In genomic region chr9:123762886-123763285, GRCm38 (mm10) we compare ENCODE assay signal across 16 mouse cellular contexts. TPM values are rescaled to one million over a fixed set of nuclear protein-coding genes. Genes with fewer than 3 reads are reported as not detected.
A peak's percentile ranks its signal among the peaks of the same experiment; 100 is the strongest.
DNase-seq lines count a peak whose midpoint lies in the region; ATAC-seq and TF ChIP-seq lines count a peak whose summit lies in the region.
"Had no signal": no experiment of that assay in that cellular context is flagged by ENCODE, and none has a peak within 500 bp of the region (broad histone marks: within the 10 kb centered on the region; RNA-seq: fewer than 3 reads in every experiment).

No protein-coding gene starts in this region.

- H3K4me3 ChIP-seq in CH12.LX (replicated peaks in 1 of 3; ENCODE audit: low read depth in 2 of 3, low read length in 2 of 3, poor library complexity in 1 of 3): peak overlapping the region in 2 of 3 experiments; percentile 15 to 41
- H3K4me3 ChIP-seq in hindbrain, embryonic 13.5 days: no peak overlapping the region
- H3K4me3 ChIP-seq: embryonic facial prominence, embryonic 15.5 days; forebrain, embryonic 12.5 days; layer of hippocampus, adult 2 months; limb, embryonic 15.5 days; lung, embryonic 15.5 days; midbrain, embryonic 12.5 days had no signal

- H3K79me2 ChIP-seq in CH12.LX (replicated peaks; ENCODE audit: control insufficient read depth, extremely low read depth, insufficient read depth, poor library complexity, severe bottlenecking): no peaks in the 10 kb centered on the region

- intact Hi-C loops in heart, postnatal 10 days (cut with DNase I): no loop called here
- intact Hi-C loops in heart, postnatal 25 days (cut with DNase I): no loop called here

- TF ChIP-seq CTCF in CH12.LX (conservative IDR thresholded peaks at IDR 0.05 in 1 of 2, IDR thresholded peaks at IDR 0.05 in 1 of 2; ENCODE audit: low read depth in 2 of 2, low read length in 2 of 2): no peak

- H3K36me3 ChIP-seq in CH12.LX (replicated peaks in 1 of 2; ENCODE audit: control insufficient read depth in 1 of 2, insufficient read depth in 1 of 2, low read length in 1 of 2): no peaks in the 10 kb centered on the region
- no peaks in the 10 kb centered on the region for H3K36me3 ChIP-seq in hindbrain, embryonic 13.5 days
- H3K36me3 ChIP-seq: embryonic facial prominence, embryonic 15.5 days; forebrain, embryonic 12.5 days; limb, embryonic 15.5 days; lung, embryonic 15.5 days; midbrain, embryonic 12.5 days had no signal

- H3K27me3 ChIP-seq in CH12.LX (replicated peaks): no peaks in the 10 kb centered on the region
- no peaks in the 10 kb centered on the region for H3K27me3 ChIP-seq in hindbrain, embryonic 13.5 days
- H3K27me3 ChIP-seq: embryonic facial prominence, embryonic 15.5 days; forebrain, embryonic 12.5 days; limb, embryonic 15.5 days; lung, embryonic 15.5 days; midbrain, embryonic 12.5 days had no signal

- peak; percentile 24 to 32 for DNase-seq in heart, postnatal 10 days
- DNase-seq in heart, postnatal 25 days (ENCODE audit: low spot score): no peak
- DNase-seq in CH12.LX (ENCODE audit: extremely low read depth): peak; percentile 83
- DNase-seq in induced T-regulatory cell, adult 2 months (ENCODE audit: low read depth): peak; percentile 50
- peak; percentile 64 for DNase-seq in thymus, postnatal 0 days (ENCODE audit: low spot score)
- no peak for DNase-seq in frontal cortex, postnatal 25 days (ENCODE audit: low spot score in 2 of 2)
- DNase-seq in urinary bladder, postnatal 25 days (ENCODE audit: low spot score): no peak
- DNase-seq: cerebellum, postnatal 36 days had no signal

- H3K4me1 ChIP-seq in CH12.LX (ENCODE audit: control insufficient read depth in 1 of 2, insufficient read depth in 2 of 2): peaks cover 3 to 30% of the 10 kb centered on the region in 2 experiments; a peak in 3 of 4 replicates
- no peaks in the 10 kb centered on the region for H3K4me1 ChIP-seq in hindbrain, embryonic 13.5 days (replicated peaks)
- H3K4me1 ChIP-seq: forebrain, embryonic 12.5 days; limb, embryonic 15.5 days; midbrain, embryonic 12.5 days had no signal

- peak; percentile 83 for TF ChIP-seq EP300 in CH12.LX (IDR thresholded peaks at IDR 0.05; ENCODE audit: low read length)

- no peaks in the 10 kb centered on the region for H3K9me3 ChIP-seq in CH12.LX (replicated peaks; ENCODE audit: low read length)
- H3K9me3 ChIP-seq in hindbrain, embryonic 13.5 days: no peaks in the 10 kb centered on the region
- H3K9me3 ChIP-seq: embryonic facial prominence, embryonic 15.5 days; forebrain, embryonic 12.5 days; limb, embryonic 15.5 days; lung, embryonic 15.5 days; midbrain, embryonic 12.5 days had no signal

- dilution Hi-C loops in CH12.LX (cut with MboI; ENCODE audit: extremely low pct_ligation_motif_present, extremely low pct_unique_long_range_greater_than_20kb, low sequenced_read_pairs): no loop called here

- no peak for ATAC-seq in hindbrain, embryonic 13.5 days (ENCODE audit: low FRiP score)

- H3K4me2 ChIP-seq in CH12.LX (ENCODE audit: insufficient read depth, low read depth, poor library complexity, severe bottlenecking): peak overlapping the region; percentile 85
- H3K4me2 ChIP-seq in hindbrain, embryonic 13.5 days: no peak overlapping the region
- H3K4me2 ChIP-seq: embryonic facial prominence, embryonic 15.5 days; forebrain, embryonic 12.5 days; limb, embryonic 15.5 days; lung, embryonic 15.5 days; midbrain, embryonic 12.5 days had no signal

- in situ Hi-C loops in CH12.LX (cut with MboI; ENCODE audit: low pct_ligation_motif_present, low pct_unique_long_range_greater_than_20kb, low sequenced_read_pairs): loop anchor here (10.0 kb wide), 1 partner anchor 48 kb away; the partner anchor contains the start of gene Lztfl1

- no peak; the same call in 1 of the 2 replicates for TF ChIP-seq RAD21 in CH12.LX (IDR thresholded peaks at IDR 0.05; ENCODE audit: low read depth, low read length)

- 89% methylated on average over 4 of the region's 4 CpGs for WGBS in hindbrain, embryonic 13.5 days

- no peak overlapping the region for H3K9ac ChIP-seq in CH12.LX (ENCODE audit: insufficient read depth, low read depth)
- H3K9ac ChIP-seq in hindbrain, embryonic 13.5 days: no peak overlapping the region
- H3K9ac ChIP-seq: embryonic facial prominence, embryonic 15.5 days; forebrain, embryonic 12.5 days; limb, embryonic 15.5 days; lung, embryonic 15.5 days; midbrain, embryonic 12.5 days had no signal

- no peak for TF ChIP-seq POLR2A in CH12.LX (IDR thresholded peaks at IDR 0.05; ENCODE audit: low read depth, low read length)

- no peak overlapping the region for H3K27ac ChIP-seq in CH12.LX (ENCODE audit: insufficient read depth, low read depth)
- no peak overlapping the region for H3K27ac ChIP-seq in hindbrain, embryonic 13.5 days
- H3K27ac ChIP-seq: embryonic facial prominence, embryonic 15.5 days; forebrain, embryonic 12.5 days; layer of hippocampus, adult 2 months; limb, embryonic 15.5 days; lung, embryonic 15.5 days; midbrain, embryonic 12.5 days had no signal

TF ChIP-seq in CH12.LX, 34 proteins besides CTCF, POLR2A, EP300 and RAD21:
- peak; percentile 57; the same call in 1 of the 2 replicates for TF ChIP-seq CHD2 (IDR thresholded peaks at IDR 0.05; ENCODE audit: low read length)
- 0 out of 2 replicates have a peak, but pooled peaks have one; percentile 26 for TF ChIP-seq RCOR1 (conservative IDR thresholded peaks at IDR 0.05; ENCODE audit: low read depth, low read length)
- no peak for TF ChIP-seq ELF1 (IDR thresholded peaks at IDR 0.05; ENCODE audit: low read depth, low read length)
- peak; percentile 62 for TF ChIP-seq MAX (IDR thresholded peaks at IDR 0.05; ENCODE audit: low read length)
- peak; percentile 48; the same call in 1 of the 2 replicates for TF ChIP-seq MYC (IDR thresholded peaks at IDR 0.05; ENCODE audit: low read depth, low read length)
- peak; percentile 63 for TF ChIP-seq ETS1 (conservative IDR thresholded peaks at IDR 0.05; ENCODE audit: low read depth, low read length)
- TF ChIP-seq NELFE (IDR thresholded peaks at IDR 0.05; ENCODE audit: low read depth, low read length): no peak
- peak; percentile 76 for TF ChIP-seq TCF12 (IDR thresholded peaks at IDR 0.05; ENCODE audit: low read depth, low read length)
- TF ChIP-seq NRF1 (IDR thresholded peaks at IDR 0.05; ENCODE audit: low read depth, low read length): no peak
- TF ChIP-seq CHD1 (IDR thresholded peaks at IDR 0.05; ENCODE audit: low read depth, low read length): no peak
- TF ChIP-seq PAX5 (IDR thresholded peaks at IDR 0.05; ENCODE audit: low read length): no peak
- TF ChIP-seq BHLHE40 (IDR thresholded peaks at IDR 0.05; ENCODE audit: low read depth, low read length): peak; percentile 72
- no peak; the same call in 1 of the 2 replicates for TF ChIP-seq SMC3 (IDR thresholded peaks at IDR 0.05; ENCODE audit: low read depth, low read length)
- TF ChIP-seq E2F4 (IDR thresholded peaks at IDR 0.05; ENCODE audit: insufficient replicate concordance, low read depth, low read length): 0 out of 2 replicates have a peak, but pooled peaks have one; percentile 29
- no peak for TF ChIP-seq HCFC1 (IDR thresholded peaks at IDR 0.05; ENCODE audit: low read depth, low read length)
- no peak for TF ChIP-seq ZC3H11A (IDR thresholded peaks at IDR 0.05; ENCODE audit: low read depth, low read length)
- TF ChIP-seq USF2 (conservative IDR thresholded peaks at IDR 0.05; ENCODE audit: low read depth, low read length): no peak
- TF ChIP-seq JUND (conservative IDR thresholded peaks at IDR 0.05; ENCODE audit: low read depth, low read length): peak; percentile 11; the same call in 1 of the 2 replicates
- TF ChIP-seq SIN3A (IDR thresholded peaks at IDR 0.05; ENCODE audit: low read length): no peak; the same call in 1 of the 2 replicates
- peak; percentile 56; the same call in 1 of the 2 replicates for TF ChIP-seq MEF2A (IDR thresholded peaks at IDR 0.05; ENCODE audit: borderline replicate concordance, low read depth, low read length)
- TF ChIP-seq KAT2A (IDR thresholded peaks at IDR 0.05; ENCODE audit: insufficient replicate concordance, low read length): 0 out of 2 replicates have a peak, but pooled peaks have one; percentile 39
- no peak for TF ChIP-seq ZNF384 (IDR thresholded peaks at IDR 0.05; ENCODE audit: low read depth, low read length)
- TF ChIP-seq MXI1 (IDR thresholded peaks at IDR 0.05; ENCODE audit: low read depth, low read length): peak; percentile 33; the same call in 1 of the 2 replicates
- TF ChIP-seq MAFK (IDR thresholded peaks at IDR 0.05; ENCODE audit: insufficient replicate concordance, low read length): peak; percentile 69
- peak; percentile 81 for TF ChIP-seq IRF4 (IDR thresholded peaks at IDR 0.05; ENCODE audit: low read depth, low read length)

RNA-seq across cellular contexts. Expression of gene Cxcr6, which starts 43.4 kb away (rescaled TPM):
- total RNA-seq in heart, postnatal 10 days (2021): not detected
- under 1 TPM in 1 of 2 experiments, not detected in 1; 0.21 TPM for total RNA-seq in heart, postnatal 25 days (2021)
- total RNA-seq in CH12.LX (2012; rRNA removed) (0.08 and 0.34 TPM in 2 replicates), CH12.LX (2014; rRNA removed) (1.4 and 1.5 TPM in 2 replicates)
- polyA plus RNA-seq in CH12.LX (2012; ENCODE audit: insufficient read length, low read depth): 0.80 and 1.0 TPM in 2 replicates
- 17.4 and 17.8 TPM in 2 replicates for polyA plus RNA-seq in thymus, postnatal 0 days (2015; fragmentation: Nextera tagmentation; extraction: Ambion mirVana)
- polyA plus RNA-seq in hindbrain, embryonic 13.5 days (2015; fragmentation: Nextera tagmentation; extraction: Ambion mirVana): 0.12 TPM in 1 of 2 replicates, not detected in the other
- total RNA-seq: adrenal gland, postnatal 4 days; layer of hippocampus, adult 2 months had no signal

RNA-seq across cellular contexts. Expression of gene Lztfl1, which starts 45.4 kb away (rescaled TPM):
- 10 to 100 TPM; 38.3 to 42.2 TPM for total RNA-seq in heart, postnatal 10 days (2021)
- total RNA-seq in heart, postnatal 25 days (2021): 10 to 100 TPM; 38.0 to 40.7 TPM
- total RNA-seq in CH12.LX (2012; rRNA removed) (17.6 and 17.8 TPM in 2 replicates), CH12.LX (2014; rRNA removed) (25.6 and 35.7 TPM in 2 replicates)
- polyA plus RNA-seq in CH12.LX (2012; ENCODE audit: insufficient read length, low read depth): 28.3 and 36.7 TPM in 2 replicates
- 143 and 152 TPM in 2 replicates for polyA plus RNA-seq in thymus, postnatal 0 days (2015; fragmentation: Nextera tagmentation; extraction: Ambion mirVana)
- 57.2 and 60.3 TPM in 2 replicates for polyA plus RNA-seq in hindbrain, embryonic 13.5 days (2015; fragmentation: Nextera tagmentation; extraction: Ambion mirVana)

Comparison
In these comparisons a context has a peak if more than half of its experiments do, and no peak if none do; other contexts are left out.
1. DNase-seq: peak in heart, postnatal 10 days (2 of 2), CH12.LX (single experiment), induced T-regulatory cell, adult 2 months (single experiment) and thymus, postnatal 0 days (single experiment); none in heart, postnatal 25 days (single experiment), frontal cortex, postnatal 25 days (0 of 2) and urinary bladder, postnatal 25 days (single experiment).